Mouse (Mus musculus) bone marrow macrophage, adult 2 months (primary cell): ENCODE data around the gene Tctex1d4.

ENCODE experiments used
- CTCF ChIP-seq: IDR thresholded peaks from 2 replicates; pipeline ENCODE4 v1.5.1; 2012; ENCODE audit warnings: low read depth, mild to moderate bottlenecking, low read length, moderate library complexity
- POLR2A ChIP-seq: IDR thresholded peaks from 2 replicates; pipeline ENCODE4 v1.6.1; 2012; ENCODE audit warnings: mild to moderate bottlenecking, low read depth, low read length, borderline replicate concordance

GRCm38 (mm10) chr4:117090586-117090985, 36.0 kb upstream of the Tctex1d4 start:
- TF ChIP-seq CTCF = no peak
- TF ChIP-seq POLR2A = no peak
